Mouse (Mus musculus): Measurements from ENCODE around the gene Galnt6. TPM values are rescaled to one million over a fixed set of nuclear protein-coding genes. Genes with fewer than 3 reads are reported as not detected.
"Not testable (repeated sequence)": the region's sequence is repeated elsewhere in the genome, so short reads cannot be mapped to it uniquely, and the experiment has no call there.

The Galnt6 gene
- 10 to 100 TPM; 52.5 to 78.9 TPM for polyA plus RNA-seq (2017; shearing (Covaris generic))

GRCm38 (mm10) chr15:100729281-100729985 is at the start of gene Galnt6:
TSS of gene Galnt6 (minus strand) at chr15:100729376.
- ATAC-seq: no peak

- ATAC-seq: no peak
These were observed 48.1 kb upstream of the Galnt6 start for GRCm38 (mm10) chr15:100777020-100778016.

- no peak for ATAC-seq
These were observed 47.2 kb upstream of the Galnt6 start for GRCm38 (mm10) chr15:100776424-100776823.

- no peak for ATAC-seq
These were observed 46.3 kb upstream of the Galnt6 start for GRCm38 (mm10) chr15:100775189-100776166.

GRCm38 (mm10) chr15:100773859-100774258 is 44.7 kb upstream of the Galnt6 start:
- ATAC-seq: not testable (repeated sequence)

GRCm38 (mm10) chr15:100772685-100773084 is 43.5 kb upstream of the Galnt6 start:
- no peak for ATAC-seq

GRCm38 (mm10) chr15:100770338-100770737 is 41.2 kb upstream of the Galnt6 start:
- ATAC-seq: no peak

- ATAC-seq: not testable (repeated sequence)
These were observed 39.8 kb upstream of the Galnt6 start for GRCm38 (mm10) chr15:100769023-100769422.

GRCm38 (mm10) chr15:100767851-100768250 is 38.7 kb upstream of the Galnt6 start:
- ATAC-seq: no peak

GRCm38 (mm10) chr15:100766826-100767225 is 37.6 kb upstream of the Galnt6 start:
- no peak for ATAC-seq

- ATAC-seq: no peak
These were observed 35.2 kb upstream of the Galnt6 start for GRCm38 (mm10) chr15:100764163-100764951.

- no peak for ATAC-seq
These were observed 33.5 kb upstream of the Galnt6 start for GRCm38 (mm10) chr15:100762649-100763048.

GRCm38 (mm10) chr15:100761419-100762185 is 32.4 kb upstream of the Galnt6 start, which contains the start of gene Slc4a8:
TSS of gene Slc4a8 (plus strand) at chr15:100761747.
- ATAC-seq: peak; percentile 86

- ATAC-seq: peak; percentile 43
These were observed 31.9 kb upstream of the Galnt6 start for GRCm38 (mm10) chr15:100761036-100761418.

- no peak for ATAC-seq
These were observed 30.1 kb upstream of the Galnt6 start for GRCm38 (mm10) chr15:100759286-100759685.

GRCm38 (mm10) chr15:100757527-100757978 is 28.4 kb upstream of the Galnt6 start:
- ATAC-seq: peak; percentile 13

GRCm38 (mm10) chr15:100755881-100756624 is 26.9 kb upstream of the Galnt6 start:
- no peak for ATAC-seq

- ATAC-seq: no peak
These were observed 26.3 kb upstream of the Galnt6 start for GRCm38 (mm10) chr15:100755498-100755859.

- ATAC-seq: peak; percentile 65
These were observed 25.8 kb upstream of the Galnt6 start for GRCm38 (mm10) chr15:100754805-100755497.
